Mouse (Mus musculus) urinary bladder, postnatal 10 days (tissue): ENCODE measurements around the gene Apba3.
A peak's percentile ranks its signal among the peaks of the same experiment; 100 is the strongest.

ENCODE experiments used
- DNase-seq: peaks from one replicate; pipeline ENCODE4 v3.0.0; 2022; ENCODE audit warnings: low spot score

The Apba3 gene

DNA sequence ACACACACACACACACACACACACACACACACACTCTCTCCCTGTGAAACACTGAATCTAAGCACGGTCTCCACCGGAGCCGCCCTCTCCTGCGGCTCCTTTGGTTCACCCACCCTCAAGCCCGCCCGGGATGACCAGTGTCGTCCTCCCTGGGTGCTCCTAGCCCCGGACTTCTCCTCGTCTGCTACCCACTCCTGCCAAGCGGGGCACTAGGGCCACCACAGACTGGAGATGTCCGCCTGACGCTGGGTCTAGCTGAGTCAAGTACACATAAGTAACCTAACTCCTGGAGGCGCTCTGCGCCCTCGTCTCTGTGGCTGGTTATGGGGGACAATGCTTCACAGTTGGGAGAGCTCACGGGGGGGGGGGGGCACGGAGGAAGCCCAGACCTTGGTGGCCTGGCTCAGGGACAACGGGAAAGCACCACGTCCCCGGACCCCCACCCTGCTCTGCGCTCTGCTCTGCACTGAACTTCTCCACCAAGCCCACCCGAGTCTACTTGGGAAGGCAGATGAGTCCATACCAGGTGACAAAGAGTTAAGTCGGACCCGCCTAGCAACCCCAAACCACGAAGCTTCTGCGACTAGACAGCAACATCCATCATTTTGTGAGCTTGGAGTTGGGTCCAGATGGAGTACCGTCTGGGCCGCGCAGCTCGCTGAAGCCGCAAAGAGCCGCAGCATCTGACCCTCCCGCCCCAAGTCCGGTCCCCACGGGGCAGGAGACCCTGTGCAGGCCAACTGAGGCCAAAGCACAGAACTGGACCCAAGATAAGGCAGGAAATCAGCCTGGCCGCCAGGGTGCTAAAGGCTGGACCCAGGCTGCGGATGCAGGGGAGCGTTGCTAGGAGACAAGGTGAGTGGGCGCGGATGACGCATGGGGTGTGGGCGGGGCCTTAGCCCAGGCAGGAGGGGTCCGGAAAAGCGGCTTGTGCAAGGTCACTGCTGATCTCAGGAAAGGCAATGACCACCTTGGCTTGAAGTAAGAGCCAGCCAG, 14.0 kb upstream of the Apba3 start, which contains the start of gene Matk:
Gene Matk (plus strand): TSS at position 512 of the 996 bp plus-strand sequence.
- no peak for DNase-seq

DNA sequence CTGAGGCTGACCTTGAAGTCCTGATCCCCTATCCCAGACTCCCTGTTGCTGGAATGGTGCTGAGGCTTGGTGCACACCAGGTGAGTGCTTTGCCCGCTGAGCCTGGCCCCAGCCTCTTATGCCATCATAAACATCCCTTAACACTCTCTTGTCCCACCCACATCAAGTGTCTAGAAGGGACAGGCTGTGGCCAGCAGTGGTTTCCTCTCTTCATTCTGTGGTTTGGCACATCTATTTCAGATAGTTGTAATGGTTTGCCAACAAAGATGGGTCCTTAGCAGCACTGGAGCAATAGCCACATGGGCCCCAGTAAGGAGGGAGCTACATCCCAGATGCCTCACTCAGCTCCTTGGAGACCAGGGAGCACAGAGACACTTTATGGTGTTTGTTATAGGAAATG, 11.9 kb upstream of the Apba3 start:
- DNase-seq, result no peak

DNA sequence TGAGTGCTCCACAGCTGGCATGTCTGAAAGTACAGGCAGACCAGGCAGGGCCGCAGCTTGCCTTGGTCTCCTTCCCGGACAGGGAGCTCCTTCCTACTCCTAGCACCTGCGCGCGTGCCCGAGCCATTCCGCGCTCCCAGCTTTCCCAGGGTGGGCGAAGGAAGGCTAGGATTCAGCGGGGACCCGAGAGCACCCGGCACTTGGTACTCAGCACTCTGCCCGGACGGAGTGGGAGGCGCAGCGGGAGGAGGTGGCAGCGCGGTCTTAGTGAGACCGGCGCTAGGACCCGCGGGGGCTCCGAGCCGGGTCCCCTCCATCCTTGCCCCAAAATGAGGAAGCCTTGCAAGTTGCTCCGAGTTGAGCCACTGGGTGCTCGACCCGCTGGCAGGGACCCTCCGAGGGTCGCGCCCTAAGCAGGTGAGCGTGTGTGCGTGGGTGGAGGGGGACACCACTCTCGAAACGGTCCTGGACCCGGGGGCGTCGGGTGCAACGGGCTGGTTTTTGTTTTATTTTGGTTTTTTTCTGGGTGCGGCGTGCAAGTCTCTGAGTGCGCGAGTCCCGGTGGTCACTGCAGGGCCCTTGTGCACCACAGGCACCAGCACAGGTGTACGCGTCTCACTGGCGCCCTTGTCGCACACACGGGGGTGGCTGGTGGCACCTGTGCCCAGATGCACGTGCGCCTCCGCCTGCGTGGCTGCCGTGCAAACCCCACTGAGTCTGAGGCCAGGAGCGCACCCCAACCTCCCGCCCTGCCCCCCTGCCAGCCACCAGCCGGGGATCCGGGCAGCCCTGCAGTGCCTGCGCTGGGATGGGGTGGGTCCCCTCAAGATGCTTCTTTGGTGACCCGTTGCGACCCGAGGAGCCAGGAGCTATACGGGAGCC, 9.4 kb upstream of the Apba3 start:
- DNase-seq, result no peak

DNA sequence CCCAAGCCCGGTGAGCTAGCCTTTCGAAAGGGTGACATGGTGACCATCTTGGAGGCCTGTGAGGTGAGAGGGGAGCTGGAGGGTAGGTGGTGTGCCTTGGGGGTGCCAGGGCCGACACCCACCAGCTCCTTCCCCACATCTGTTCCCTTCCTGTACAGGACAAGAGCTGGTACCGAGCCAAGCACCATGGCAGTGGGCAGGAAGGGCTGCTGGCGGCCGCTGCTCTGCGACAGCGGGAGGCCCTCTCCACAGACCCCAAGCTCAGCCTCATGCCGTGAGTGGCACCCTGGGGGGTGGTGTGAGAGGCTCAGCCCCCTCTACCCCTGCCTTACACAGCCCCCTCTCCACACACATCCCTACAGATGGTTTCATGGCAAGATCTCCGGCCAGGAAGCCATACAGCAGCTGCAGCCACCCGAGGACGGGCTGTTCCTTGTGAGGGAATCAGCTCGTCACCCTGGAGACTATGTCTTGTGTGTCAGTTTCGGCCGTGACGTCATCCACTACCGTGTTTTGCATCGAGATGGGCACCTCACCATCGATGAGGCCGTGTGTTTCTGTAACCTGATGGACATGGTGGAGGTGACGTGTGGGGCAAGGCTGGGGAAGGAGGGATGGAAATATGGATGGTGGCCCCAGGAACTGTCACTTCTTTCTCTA, 7.4 kb upstream of the Apba3 start:
- no peak for DNase-seq

DNA sequence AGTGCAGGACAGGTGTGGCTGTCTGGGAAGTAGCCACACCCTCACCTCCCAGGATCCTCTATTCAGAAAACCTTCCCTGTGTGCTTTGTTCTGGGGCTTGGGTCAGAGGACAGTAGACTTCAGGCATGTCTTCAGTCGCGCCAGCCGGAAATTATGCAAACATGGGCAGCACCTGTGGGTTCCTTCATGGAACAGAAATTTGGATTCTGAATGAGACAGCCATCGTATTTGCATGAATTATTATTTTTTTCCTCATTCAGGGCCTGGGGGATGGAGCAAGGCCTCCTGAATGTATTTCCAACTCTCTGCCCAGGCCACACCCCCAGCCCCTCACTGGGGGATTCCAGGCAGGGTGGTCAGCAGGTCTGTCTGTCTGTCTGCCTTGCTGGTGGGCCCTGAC, 5.7 kb upstream of the Apba3 start:
- DNase-seq, result no peak

DNA sequence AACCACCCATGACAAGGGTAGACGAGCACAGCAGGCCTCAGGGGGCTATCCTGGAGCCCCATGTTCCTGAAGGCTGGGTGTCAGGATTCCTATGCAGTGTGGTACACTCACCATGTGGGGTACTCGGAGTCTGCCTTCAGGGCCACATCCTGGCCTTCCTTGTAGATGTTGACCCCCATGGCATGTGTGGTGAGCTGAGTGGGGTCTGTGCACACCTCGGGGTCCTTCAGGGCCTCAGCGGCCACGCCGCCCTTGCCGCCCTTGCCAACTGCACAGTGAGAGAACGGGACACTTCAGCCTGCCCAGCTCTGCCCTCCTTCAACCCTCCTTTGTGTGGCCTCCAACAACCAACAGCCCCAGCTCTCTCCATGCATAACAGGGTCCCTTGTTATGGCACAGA, 1.2 kb upstream of the Apba3 start:
- DNase-seq, result no peak

DNA sequence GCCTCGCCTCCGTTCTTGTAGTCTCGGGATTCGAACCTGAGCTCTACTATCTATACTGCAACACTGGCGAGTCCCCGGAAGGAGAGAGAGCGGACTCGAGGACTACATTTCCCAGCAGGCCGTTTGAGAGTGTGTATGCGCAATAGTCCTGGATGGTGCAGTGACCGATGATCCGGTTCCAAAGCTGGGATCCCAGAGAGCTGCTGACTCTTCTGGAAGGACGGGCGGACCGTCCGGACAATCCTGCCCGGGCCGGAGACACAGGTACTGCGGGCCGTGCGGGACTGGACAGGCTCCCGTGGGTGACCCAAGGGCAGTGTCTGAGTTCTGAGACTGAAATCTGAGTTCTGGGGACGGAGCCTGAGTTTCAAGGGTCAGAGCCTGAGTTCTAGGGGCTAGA, 1.3 kb downstream of the Apba3 start:
- DNase-seq, result no peak

DNA sequence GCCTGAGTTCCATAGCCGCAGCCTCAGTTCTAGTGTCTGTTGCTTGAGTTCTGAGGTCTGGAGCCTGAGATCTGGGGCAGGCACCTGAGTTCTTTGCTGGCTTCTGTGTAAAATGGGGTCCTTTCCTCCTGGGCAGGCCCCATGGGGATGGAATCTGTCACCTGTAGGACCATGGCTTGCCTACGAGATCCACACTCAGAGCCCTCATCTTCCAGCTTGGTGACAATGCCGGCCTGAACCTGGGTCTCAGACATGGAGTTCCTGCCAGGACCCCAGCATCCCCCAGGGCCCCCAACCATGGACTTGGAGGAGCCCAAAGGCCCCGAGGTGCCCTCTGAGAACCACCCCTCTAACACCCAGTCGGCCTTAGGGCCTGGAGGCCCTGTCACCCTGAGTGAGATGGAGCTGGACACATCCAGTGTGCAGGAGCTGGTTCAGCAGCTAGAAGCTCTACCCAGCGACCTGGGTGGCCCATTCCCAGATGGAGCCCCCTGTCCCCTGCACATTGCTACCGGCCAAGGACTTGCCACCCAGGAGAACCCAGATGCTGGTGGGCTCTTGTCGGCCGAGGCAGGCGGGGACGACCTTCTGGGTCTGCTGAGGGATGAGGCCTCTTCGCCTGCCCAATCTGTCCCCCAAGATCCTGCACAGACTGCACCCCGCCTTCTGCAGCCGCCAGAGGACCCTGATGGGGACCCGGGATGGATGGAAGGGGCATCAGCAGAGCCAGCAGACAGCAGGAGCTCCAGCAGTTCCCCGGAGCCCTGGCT, 2.1 kb downstream of the Apba3 start:
- DNase-seq, result no peak

DNA sequence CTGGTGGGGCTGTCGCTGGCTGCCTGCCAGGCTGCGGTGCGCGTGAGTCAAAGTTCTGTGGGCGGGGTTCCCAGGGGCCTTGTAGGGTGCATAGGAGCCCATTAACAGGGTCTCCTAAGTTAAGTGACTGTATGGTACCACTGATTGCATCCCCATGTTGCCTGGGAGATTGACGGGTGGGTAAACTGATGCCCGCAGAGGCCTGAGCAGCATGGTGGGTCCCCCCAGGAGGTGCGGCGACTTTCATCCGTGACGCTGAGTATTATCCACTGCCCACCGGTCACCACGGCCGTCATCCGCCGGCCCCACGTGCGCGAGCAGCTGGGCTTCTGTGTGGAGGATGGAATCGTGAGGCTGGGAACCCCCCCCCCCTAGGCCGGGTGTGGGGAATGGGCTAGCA, 5.6 kb downstream of the Apba3 start:
- no peak for DNase-seq

DNA sequence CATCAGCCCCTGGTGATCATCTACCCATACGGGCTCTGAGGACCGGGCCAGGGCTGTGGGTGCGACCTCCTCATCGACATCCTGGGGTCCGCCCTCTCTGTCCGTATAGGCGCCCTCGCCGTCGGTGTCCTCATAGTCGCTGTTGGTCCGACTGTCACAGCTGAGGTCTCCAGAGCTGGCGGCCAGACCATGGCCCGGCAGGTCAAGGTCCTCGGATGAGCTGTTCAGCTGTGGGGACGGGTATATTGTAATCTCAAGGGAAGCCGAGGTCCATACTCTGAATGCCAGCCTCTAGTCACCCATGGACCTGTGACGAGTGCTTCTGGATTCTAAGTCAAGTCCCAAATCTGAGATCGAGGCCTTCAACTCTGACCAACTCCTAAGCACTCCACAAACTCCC, 7.1 kb downstream of the Apba3 start:
- no peak for DNase-seq

DNA sequence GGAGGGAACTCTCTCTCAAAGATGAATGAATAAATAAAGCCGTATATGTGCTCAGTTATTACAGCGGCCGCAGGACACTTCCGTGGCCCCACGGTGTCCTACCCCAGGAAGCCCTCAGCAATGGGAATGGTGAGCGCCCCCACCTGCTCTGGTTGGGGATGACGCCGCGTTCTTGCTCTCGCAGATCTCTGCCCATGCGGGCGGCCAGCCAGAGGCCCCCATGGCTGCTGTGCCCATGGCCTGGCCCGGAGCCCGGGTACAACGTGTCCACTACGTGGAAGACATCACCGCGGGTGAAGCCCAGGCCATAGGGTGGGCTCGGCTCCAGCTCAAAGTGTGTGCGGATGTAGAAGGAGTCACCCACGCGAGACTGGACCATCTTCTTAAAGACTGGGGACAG, 10.9 kb downstream of the Apba3 start:
- DNase-seq, result no peak

DNA sequence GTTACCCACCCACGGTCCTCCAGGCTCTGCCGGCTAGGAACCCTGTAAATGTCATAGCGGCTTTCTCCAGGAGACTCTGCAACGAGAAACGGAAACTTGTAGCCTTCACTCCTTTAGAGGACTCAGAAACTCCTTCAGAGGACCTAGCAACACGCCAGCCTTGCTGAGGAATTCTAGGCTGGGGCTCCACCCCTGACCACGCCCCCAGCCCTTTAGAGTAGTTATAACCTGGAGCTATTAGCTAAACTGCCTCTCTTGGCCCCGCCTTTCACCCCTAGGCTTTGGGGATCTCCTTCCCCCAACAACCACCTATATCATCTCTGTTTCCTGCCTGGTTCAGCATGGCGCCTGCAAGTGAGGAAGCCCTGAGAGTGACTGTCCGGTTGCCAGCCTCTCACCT, 12.7 kb downstream of the Apba3 start:
- DNase-seq, result no peak

DNA sequence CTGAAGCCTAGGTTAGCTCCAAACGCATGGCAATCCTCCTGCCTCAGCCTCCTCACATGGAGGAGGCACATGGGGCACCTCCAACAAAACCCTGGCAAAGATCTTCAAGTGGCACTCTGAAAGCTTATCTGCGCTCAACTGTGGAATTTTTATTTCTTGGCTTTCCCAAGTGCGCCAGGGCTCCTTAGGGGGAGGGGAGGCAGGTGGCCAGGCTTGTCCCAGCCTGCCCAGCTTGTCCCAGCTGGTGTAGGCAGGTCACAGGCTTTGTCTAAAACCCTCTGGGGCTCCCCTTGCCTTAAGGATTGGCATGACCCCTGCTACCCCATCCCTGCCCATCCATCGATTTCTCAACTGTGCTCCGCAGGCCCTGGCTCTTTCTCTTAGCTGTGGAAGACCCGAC, 17.4 kb downstream of the Apba3 start:
- DNase-seq, result no peak

DNA sequence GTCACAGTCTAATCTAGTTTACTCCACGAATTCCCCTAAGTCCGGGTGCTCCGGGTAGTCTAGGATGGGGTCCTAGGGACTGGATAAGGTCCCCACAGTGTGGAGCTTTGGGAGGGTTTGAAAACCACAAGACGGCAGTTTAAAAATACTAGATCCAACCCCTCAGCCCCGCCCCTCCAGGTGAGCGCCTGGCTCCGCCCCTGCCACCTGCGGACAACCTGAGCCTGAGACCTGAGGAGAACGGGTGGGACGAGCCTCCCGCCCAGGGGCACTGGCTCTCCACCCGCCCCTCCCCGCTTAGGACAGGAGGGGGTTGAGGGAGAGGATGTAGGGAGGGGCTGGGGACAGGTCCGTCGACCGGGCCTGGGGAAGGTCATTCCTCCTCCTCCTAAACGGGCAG, 18.0 kb downstream of the Apba3 start:
- no peak for DNase-seq

DNA sequence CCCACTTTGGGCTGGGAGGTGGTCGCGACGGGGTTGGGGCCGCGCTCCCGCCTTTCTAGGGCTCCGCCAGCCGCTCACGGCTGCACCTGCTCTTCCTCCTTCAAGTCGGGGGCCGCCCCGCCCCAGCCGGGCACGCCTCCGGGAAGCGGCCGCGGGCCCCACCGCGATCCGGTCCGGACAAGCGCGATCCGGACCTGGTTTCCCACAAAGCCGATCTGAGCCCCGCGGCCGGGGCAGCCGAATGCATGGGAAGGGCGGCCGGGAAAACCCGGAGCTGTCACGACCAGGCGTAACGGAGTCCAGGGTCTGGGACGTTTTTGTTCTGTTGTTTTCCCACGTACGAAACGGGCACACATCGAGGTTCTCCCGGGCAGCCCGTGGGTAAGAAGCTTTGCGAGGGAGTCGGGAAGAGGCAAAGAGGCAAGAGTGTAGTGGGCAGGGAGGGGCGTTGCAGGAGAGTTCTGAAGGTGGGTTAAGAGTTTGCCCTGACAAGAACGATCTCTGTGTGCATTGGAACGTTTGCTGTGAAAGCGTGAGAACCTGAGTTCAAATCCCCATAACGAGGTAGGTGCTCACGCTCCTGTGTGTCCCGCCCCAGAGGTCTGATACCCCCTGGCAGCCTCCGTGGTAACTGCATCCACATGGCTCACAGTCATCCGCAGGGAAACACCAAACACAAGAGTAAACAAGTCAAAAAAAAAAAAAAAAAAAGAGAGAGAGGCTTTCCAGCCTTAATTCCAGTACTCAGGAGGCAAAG, 19.1 kb downstream of the Apba3 start:
- DNase-seq, result peak; percentile 81

DNA sequence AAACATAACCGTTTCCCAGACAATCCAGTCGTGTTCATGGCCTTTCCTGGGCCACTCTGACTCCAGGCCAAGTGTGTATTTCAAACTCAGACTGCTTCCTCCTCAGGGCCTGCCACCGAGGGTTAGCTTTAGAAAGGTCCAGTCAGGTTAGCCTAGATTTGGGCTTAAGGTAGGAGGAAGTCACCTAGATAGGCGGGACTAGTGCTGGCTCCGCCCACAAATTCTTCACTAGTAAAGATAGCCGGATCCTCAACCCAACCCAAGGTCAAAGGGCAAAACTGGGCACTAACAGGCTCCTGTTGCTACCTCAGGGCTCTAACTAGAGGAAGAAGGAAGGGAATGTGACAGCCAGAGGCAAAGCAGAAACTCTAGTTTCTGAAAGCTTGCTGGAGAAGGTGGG, 19.8 kb downstream of the Apba3 start:
- DNase-seq, result no peak

DNA sequence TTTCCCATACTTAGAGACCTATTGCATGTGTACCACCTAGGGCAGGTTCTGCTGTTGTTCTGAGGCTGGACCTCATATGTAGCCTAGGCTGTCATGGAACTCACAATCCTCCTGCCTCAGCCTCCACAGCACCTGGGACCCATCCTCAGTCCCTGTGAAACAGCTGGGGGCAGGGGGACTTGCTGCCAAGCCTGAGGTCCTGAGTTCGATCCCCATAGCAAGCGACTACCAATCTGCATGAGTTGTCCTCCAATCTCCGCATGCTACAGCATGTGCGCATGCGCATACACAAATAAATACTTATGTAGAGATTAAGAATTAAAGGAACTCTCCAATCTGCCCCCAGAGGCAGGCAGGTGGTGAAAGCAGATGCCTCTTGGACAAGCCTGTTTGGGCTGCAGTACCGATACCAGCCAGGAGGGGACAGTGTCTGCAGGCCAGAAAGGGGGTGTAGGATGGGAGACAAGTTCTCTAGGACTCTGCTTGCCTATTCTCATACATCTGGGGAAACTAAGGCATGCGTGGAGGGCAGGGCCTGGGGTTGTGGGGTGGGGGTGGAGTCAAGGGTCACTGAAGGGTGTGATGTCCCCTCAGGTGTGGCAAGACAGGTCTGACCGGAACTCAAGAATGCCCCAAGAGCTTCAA, 20.9 kb downstream of the Apba3 start:
- no peak for DNase-seq

DNA sequence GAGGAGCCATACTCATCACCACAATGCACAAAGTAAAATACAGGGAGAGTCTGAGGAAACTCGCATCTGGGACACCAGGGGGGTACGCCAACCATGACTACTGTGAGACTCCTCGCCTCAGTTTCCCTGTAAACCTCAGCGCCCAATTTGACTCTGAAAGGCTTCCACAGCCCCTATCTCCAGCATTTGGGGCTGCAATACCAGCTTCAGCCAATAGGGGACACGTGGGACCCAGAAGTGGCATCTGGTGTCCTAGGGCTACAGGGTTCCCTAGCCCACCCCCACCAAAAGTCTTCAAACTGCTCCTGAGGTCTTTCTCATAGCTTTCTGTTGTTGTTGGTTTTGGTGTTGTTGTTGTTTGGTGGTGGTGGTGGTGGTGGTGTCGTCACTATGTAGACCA, 21.8 kb downstream of the Apba3 start:
- DNase-seq, result no peak

DNA sequence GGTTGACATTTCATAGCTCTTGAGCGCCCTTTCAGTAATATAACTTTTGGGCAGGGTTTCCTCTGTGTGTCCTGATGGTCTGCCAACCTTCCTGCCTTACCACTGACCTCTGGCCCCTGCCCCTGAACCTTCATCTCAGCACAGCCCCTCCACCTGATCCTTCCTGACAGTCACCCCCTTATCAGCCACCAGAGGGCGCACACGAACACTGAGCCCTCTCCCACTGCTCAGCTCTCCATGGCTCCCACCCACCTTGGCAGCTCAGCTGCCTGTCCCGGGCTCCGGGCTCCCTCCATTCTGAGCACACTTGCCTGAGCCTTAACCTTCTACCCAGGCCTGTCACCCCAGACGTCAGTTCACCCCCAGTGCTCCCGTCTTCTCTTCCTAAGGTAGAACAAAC, 22.5 kb downstream of the Apba3 start:
- DNase-seq, result no peak

DNA sequence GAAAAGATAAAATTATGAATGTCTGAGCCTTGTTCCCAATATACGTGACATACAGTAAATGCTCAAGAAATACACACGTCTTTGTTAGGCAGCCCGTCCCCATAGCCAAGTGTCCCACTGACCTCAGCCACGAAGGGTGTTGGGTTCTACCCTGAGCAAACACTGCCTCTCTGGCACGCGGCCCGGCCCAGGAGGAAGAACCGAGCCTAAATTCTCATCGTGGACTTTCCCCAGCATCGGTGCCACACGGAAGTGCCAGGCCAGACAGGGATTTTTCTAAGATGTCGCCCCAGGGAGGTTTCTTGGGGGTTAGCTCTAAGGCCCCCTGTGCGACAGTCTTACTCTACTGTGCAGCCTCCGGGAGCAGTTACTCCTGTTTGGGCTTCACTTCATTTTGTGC, 23.1 kb downstream of the Apba3 start:
- DNase-seq, result no peak
